Mouse (Mus musculus) embryo, embryonic 11.5 days (tissue): ENCODE measurements around the gene 3830403N18Rik.
"Not testable (repeated sequence)": the region's sequence is repeated elsewhere in the genome, so short reads cannot be mapped to it uniquely, and the experiment has no call there.

ENCODE experiments used
- DNase-seq: peaks from one replicate; pipeline ENCODE4 v3.0.0-alpha.2; 2012; ENCODE audit warnings: low read depth, low spot score

The 3830403N18Rik gene

DNA sequence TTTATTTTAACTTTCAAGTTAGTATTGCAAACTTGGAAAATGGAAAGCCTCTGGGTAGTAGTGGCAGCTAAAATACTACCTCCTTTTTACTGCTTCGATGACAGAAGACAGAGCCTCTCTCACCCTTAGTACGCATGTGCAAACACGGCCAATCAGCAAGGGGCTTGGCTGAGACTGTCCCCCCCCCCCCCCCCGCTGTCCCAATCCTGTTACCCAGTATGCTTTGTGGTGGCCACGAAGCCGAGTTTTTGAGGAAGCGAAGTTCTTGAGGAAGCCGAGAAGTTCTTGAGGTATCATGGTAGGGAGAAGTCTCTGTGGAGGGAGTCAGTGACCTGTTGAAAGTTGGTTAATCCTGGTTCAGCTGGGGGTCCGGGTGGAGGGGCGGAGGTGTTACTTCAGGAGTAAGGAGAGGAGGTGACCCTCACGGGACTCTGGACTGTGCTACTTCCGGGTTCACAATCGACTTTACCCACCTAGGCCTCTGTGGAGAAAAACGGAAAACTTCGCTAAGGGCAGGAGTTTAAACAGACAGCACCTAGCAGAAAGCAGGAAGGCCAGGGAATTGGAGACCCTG is at the start of gene 3830403N18Rik:
Gene 3830403N18Rik, plus strand, starts transcription at position 237 of the 574 bp plus-strand sequence.
- DNase-seq, result not testable (repeated sequence)

DNA sequence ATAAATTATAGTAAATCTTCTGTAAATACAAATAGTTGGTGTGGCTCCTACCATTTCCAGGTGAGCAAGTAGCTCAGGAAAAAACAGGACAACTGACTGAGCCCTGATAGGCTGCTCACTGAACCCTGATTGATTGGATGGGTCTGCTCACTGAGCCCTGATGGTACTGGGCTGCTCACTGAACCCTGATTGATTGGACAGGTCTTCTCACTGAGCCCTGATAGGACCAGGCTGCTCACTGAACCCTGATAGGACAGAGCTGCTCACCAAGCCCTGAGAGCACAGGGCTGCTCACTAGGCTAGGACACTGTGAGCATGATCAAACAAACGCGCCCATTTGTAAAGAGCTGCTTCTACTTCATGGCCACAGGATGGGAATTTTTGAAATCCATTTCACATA is 15.0 kb downstream of the 3830403N18Rik start:
- no peak for DNase-seq

DNA sequence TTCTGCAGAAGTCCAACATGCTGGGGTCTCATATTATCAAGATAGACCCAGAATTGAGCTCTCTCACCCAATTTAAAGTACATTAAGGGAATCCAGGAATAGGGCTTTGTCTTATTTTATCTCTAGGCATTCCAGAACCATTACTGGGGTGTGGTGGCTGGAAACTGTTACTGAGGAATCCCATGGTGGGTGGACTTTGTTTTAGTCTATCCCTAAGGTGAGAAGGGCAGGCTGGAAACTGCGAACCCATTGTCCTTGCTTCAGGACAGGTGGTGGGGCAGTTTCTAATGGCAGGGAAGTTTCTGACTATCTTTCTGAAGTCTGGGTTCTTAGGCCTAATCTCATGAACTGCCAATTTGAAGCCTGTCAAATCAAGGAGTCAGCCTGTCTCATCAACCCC is 50.1 kb downstream of the 3830403N18Rik start:
- not testable (repeated sequence) for DNase-seq
